Mouse (Mus musculus) limb, embryonic 14.5 days (tissue): ENCODE measurements around the gene Cuedc2. TPM values are rescaled to one million over a fixed set of nuclear protein-coding genes. Genes with fewer than 3 reads are reported as not detected.

Source experiments
- ATAC-seq: fragments of 200-750 bp; cut with Nextera tagmentation; 2 replicates; pipeline ENCODE4 v1.8.0; 2017; ENCODE audit warnings: low read depth, moderate number of reproducible peaks, moderate TSS enrichment; ENCODE audit not compliant: low FRiP score
- DNase-seq: peaks from one replicate; pipeline ENCODE4 v3.0.0-alpha.2; 2015; ENCODE audit warnings: low spot score
- H3K27ac ChIP-seq: fragments of 300-500 bp; sonication (generic); replicated peaks from 2 replicates; pipeline ENCODE4 v1.5.1; 2014; ENCODE audit warnings: low read depth, mild to moderate bottlenecking, low read length, moderate library complexity, mixed read lengths
- H3K27me3 ChIP-seq: fragments of 300-500 bp; sonication (generic); 2 replicates; pipeline ENCODE4 v1.6.1; 2014; ENCODE audit warnings: low read length, mixed read lengths; ENCODE audit not compliant: control insufficient read depth, insufficient read depth
- H3K36me3 ChIP-seq: fragments of 300-500 bp; sonication (generic); 2 replicates; pipeline ENCODE4 v1.6.1; 2014; ENCODE audit warnings: mild to moderate bottlenecking, low read length, moderate library complexity, mixed read lengths; ENCODE audit not compliant: control insufficient read depth, insufficient read depth
- H3K4me1 ChIP-seq: fragments of 300-500 bp; sonication (generic); 2 replicates; pipeline ENCODE4 v1.6.1; 2014; ENCODE audit warnings: antibody characterized with exemption, low read length, mixed read lengths; ENCODE audit not compliant: control insufficient read depth, insufficient read depth
- H3K4me2 ChIP-seq: fragments of 300-500 bp; sonication (generic); replicated peaks from 2 replicates; pipeline ENCODE4 v1.6.1; 2014; ENCODE audit warnings: low read depth, mild to moderate bottlenecking, low read length, moderate library complexity; ENCODE audit not compliant: severe bottlenecking
- H3K4me3 ChIP-seq: fragments of 300-500 bp; sonication (generic); replicated peaks from 2 replicates; pipeline ENCODE4 v1.5.1; 2014; ENCODE audit warnings: low read length
- H3K9ac ChIP-seq: fragments of 300-500 bp; sonication (generic); 2 replicates; pipeline ENCODE4 v1.6.1; 2014; ENCODE audit warnings: mild to moderate bottlenecking, low read depth, low read length, moderate library complexity; ENCODE audit not compliant: severe bottlenecking
- H3K9me3 ChIP-seq: fragments of 300-500 bp; sonication (generic); 2 replicates; pipeline ENCODE4 v1.6.1; 2016; ENCODE audit warnings: low read length; ENCODE audit not compliant: control insufficient read depth
- POLR2A ChIP-seq: fragments of 200-500 bp; IDR thresholded peaks from 2 replicates; pipeline ENCODE4 v1.8.0; 2012; ENCODE audit warnings: inconsistent platforms, mild to moderate bottlenecking, moderate library complexity, borderline replicate concordance; ENCODE audit not compliant: insufficient read depth, insufficient read length; ENCODE audit errors: extremely low read depth
- WGBS: fragments of 180-500 bp; shearing (Covaris S2); extraction: QIAGEN DNeasy Blood & Tissue Kit; methylation state at CpG from one replicate; pipeline ENCODE4 v1.1.7; 2014; 5-methylcytosine and 5-hydroxymethylcytosine counted together
- polyA plus RNA-seq, 2 experiments: library from polyadenylated mRNA; depleted of rRNA in 1 of 2; stranded (reverse) in 1 of 2; unstranded in 1 of 2; fragments of >200 nt; fragmentation: Nextera tagmentation in 1 of 2; extraction: Ambion mirVana in 1 of 2; gene quantifications; 2 replicates each; pipeline versions ENCODE4 v1.2.1 to v1.2.3; 2012 to 2014

Cuedc2 gene
- polyA plus RNA-seq, 2 experiments: 110 to 164 TPM

GRCm38 (mm10) chr19:46357344-46358280, 19.1 kb upstream of the Cuedc2 start:
- Histone ChIP-seq H3K4me1 (peaks cover 4% of the 10 kb centered on the region), H3K9ac (peak overlapping the region; percentile 49; the same call in 1 of the 2 replicates), H3K36me3 (no peaks in the 10 kb centered on the region), H3K4me2 (peak overlapping the region; percentile 68), H3K9me3 (no peaks in the 10 kb centered on the region), H3K27ac (no peak overlapping the region), H3K27me3 (peaks cover 15% of the 10 kb centered on the region; the same call in 1 of the 2 replicates), H3K4me3 (peak overlapping the region; percentile 46)
- DNase-seq (no peak), ATAC-seq (no peak)
- 18% methylated on average over 25 of the region's 25 CpGs for WGBS
- no peak for TF ChIP-seq POLR2A

- Histone ChIP-seq H3K27ac (no peak overlapping the region), H3K4me1 (peaks cover 4% of the 10 kb centered on the region), H3K9me3 (no peaks in the 10 kb centered on the region), H3K4me2 (peak overlapping the region; percentile 68), H3K4me3 (peak overlapping the region; percentile 46), H3K36me3 (no peaks in the 10 kb centered on the region), H3K9ac (peak overlapping the region; percentile 49), H3K27me3 (peaks cover 15% of the 10 kb centered on the region; the same call in 1 of the 2 replicates)
- peak; percentile 50; the same call in 1 of the 2 replicates for ATAC-seq
- peak; percentile 83 for DNase-seq
- under 1% methylated on average over 26 of the region's 29 CpGs for WGBS
- TF ChIP-seq POLR2A: no peak
Measured at GRCm38 (mm10) chr19:46356701-46357138, 18.2 kb upstream of the Cuedc2 start.

- no peak for ATAC-seq
- 0 out of 2 replicates have a peak, but pooled peaks cover 7% of the 10 kb centered on the region for H3K4me1 ChIP-seq
- H3K27me3 ChIP-seq: no peaks in the 10 kb centered on the region
- peak within 1 kb of the TSS; percentile 76 for H3K4me3 ChIP-seq
- H3K27ac ChIP-seq: peak within 1 kb of the TSS; percentile 79
- DNase-seq: no peak
- H3K4me2 ChIP-seq: peak within 1 kb of the TSS; percentile 85
- H3K9me3 ChIP-seq: no peaks in the 10 kb centered on the region
- TF ChIP-seq POLR2A: no peak
- H3K9ac ChIP-seq: peak within 1 kb of the TSS; percentile 80
- H3K36me3 ChIP-seq: no peaks in the 10 kb centered on the region
- WGBS: 41% methylated on average over 10 of the region's 10 CpGs
Measured at GRCm38 (mm10) chr19:46350168-46350932, 11.8 kb upstream of the Cuedc2 start, which contains the start of gene 2310034G01Rik. 2310034G01Rik (minus strand) TSS chr19:46350302.

- no peak for TF ChIP-seq POLR2A
- WGBS: 28% methylated on average over 6 of the region's 6 CpGs
- Histone ChIP-seq H3K4me3 (peak overlapping the region; percentile 76), H3K36me3 (no peaks in the 10 kb centered on the region), H3K4me1 (0 out of 2 replicates have a peak, but pooled peaks cover 7% of the 10 kb centered on the region), H3K4me2 (peak overlapping the region; percentile 85), H3K9me3 (no peaks in the 10 kb centered on the region), H3K9ac (peak overlapping the region; percentile 80), H3K27me3 (no peaks in the 10 kb centered on the region), H3K27ac (peak overlapping the region; percentile 79)
- no peak for ATAC-seq
- DNase-seq: no peak
Measured at GRCm38 (mm10) chr19:46349550-46349949, 11.0 kb upstream of the Cuedc2 start.

GRCm38 (mm10) chr19:46348761-46349458, 10.4 kb upstream of the Cuedc2 start:
- H3K9me3 ChIP-seq: no peaks in the 10 kb centered on the region
- H3K27ac ChIP-seq: peak overlapping the region; percentile 79
- H3K9ac ChIP-seq: peak overlapping the region; percentile 80
- DNase-seq (peak; percentile 73), ATAC-seq (peak; percentile 91)
- H3K4me2 ChIP-seq: peak overlapping the region; percentile 85
- H3K27me3 ChIP-seq: no peaks in the 10 kb centered on the region
- H3K4me1 ChIP-seq: 0 out of 2 replicates have a peak, but pooled peaks cover 7% of the 10 kb centered on the region
- 1% methylated on average over 75 of the region's 78 CpGs for WGBS
- H3K4me3 ChIP-seq: peak overlapping the region; percentile 76
- TF ChIP-seq POLR2A: peak; percentile 84
- H3K36me3 ChIP-seq: no peaks in the 10 kb centered on the region
